Mouse (Mus musculus): ENCODE measurements at regions not wholly inside any gene's neighbourhood (a gene's known extent, or its start where the extent isn't known, plus 50 kb on each side); places are given as distances from the start of the nearest gene placed in this dataset.

GRCm38 (mm10) chr13:103430589-103430988, 96.3 kb upstream of the Mast4 start:
- 83% methylated on average over 3 of the region's 3 CpGs for WGBS
- Histone ChIP-seq H3K4me3 (replicated peaks; ENCODE audit: extremely low read depth, low read depth, low read length) (no peak overlapping the region), H3K4me1 (ENCODE audit: control insufficient read depth, insufficient read depth, low read length) (no peaks in the 10 kb centered on the region)
- TF ChIP-seq CTCF (IDR thresholded peaks at IDR 0.05; ENCODE audit: insufficient read depth, low read length) (no peak), POLR2A (IDR thresholded peaks at IDR 0.05; ENCODE audit: borderline replicate concordance, extremely low read depth, low read depth, low read length) (no peak)
- DNase-seq: no peak

- no peak for TF ChIP-seq CTCF (IDR thresholded peaks at IDR 0.05; ENCODE audit: insufficient read depth, low read length)
- no peak for TF ChIP-seq POLR2A (IDR thresholded peaks at IDR 0.05; ENCODE audit: borderline replicate concordance, extremely low read depth, low read depth, low read length)
- whole genome bisulfite sequencing: 79% methylated on average over 7 of the region's 7 CpGs
- Histone ChIP-seq H3K4me3 (replicated peaks; ENCODE audit: extremely low read depth, low read depth, low read length) (no peak overlapping the region), H3K4me1 (ENCODE audit: control insufficient read depth, insufficient read depth, low read length) (no peaks in the 10 kb centered on the region)
- no peak for DNase-seq
Observed at GRCm38 (mm10) chr13:103424011-103424410, 89.7 kb upstream of the Mast4 start.

- no peak for DNase-seq
- TF ChIP-seq CTCF (IDR thresholded peaks at IDR 0.05; ENCODE audit: insufficient read depth, low read length) (no peak), POLR2A (IDR thresholded peaks at IDR 0.05; ENCODE audit: borderline replicate concordance, extremely low read depth, low read depth, low read length) (no peak)
- H3K4me3 ChIP-seq (replicated peaks; ENCODE audit: extremely low read depth, low read depth, low read length): no peak overlapping the region
- no peaks in the 10 kb centered on the region for H3K4me1 ChIP-seq (ENCODE audit: control insufficient read depth, insufficient read depth, low read length)
- WGBS: 79% methylated on average over 8 of the region's 8 CpGs
Observed at GRCm38 (mm10) chr13:103423417-103423816, 89.1 kb upstream of the Mast4 start.

GRCm38 (mm10) chr13:103422997-103423396, 88.7 kb upstream of the Mast4 start:
- H3K4me3 ChIP-seq (replicated peaks; ENCODE audit: extremely low read depth, low read depth, low read length): no peak overlapping the region
- DNase-seq: no peak
- no peaks in the 10 kb centered on the region for H3K4me1 ChIP-seq (ENCODE audit: control insufficient read depth, insufficient read depth, low read length)
- 88% methylated on average over 8 of the region's 8 CpGs for WGBS
- TF ChIP-seq CTCF (IDR thresholded peaks at IDR 0.05; ENCODE audit: insufficient read depth, low read length) (no peak), POLR2A (IDR thresholded peaks at IDR 0.05; ENCODE audit: borderline replicate concordance, extremely low read depth, low read depth, low read length) (no peak)

- 90% methylated on average over 3 of the region's 3 CpGs for WGBS
- Histone ChIP-seq H3K4me1 (ENCODE audit: control insufficient read depth, insufficient read depth, low read length) (no peaks in the 10 kb centered on the region), H3K4me3 (replicated peaks; ENCODE audit: extremely low read depth, low read depth, low read length) (no peak overlapping the region)
- TF ChIP-seq CTCF (IDR thresholded peaks at IDR 0.05; ENCODE audit: insufficient read depth, low read length) (no peak), POLR2A (IDR thresholded peaks at IDR 0.05; ENCODE audit: borderline replicate concordance, extremely low read depth, low read depth, low read length) (no peak)
- DNase-seq: no peak
Observed at GRCm38 (mm10) chr13:103419146-103419545, 84.8 kb upstream of the Mast4 start.

- Histone ChIP-seq H3K4me1 (ENCODE audit: control insufficient read depth, insufficient read depth, low read length) (no peaks in the 10 kb centered on the region), H3K4me3 (replicated peaks; ENCODE audit: extremely low read depth, low read depth, low read length) (no peak overlapping the region)
- no peak for TF ChIP-seq CTCF (IDR thresholded peaks at IDR 0.05; ENCODE audit: insufficient read depth, low read length)
- TF ChIP-seq POLR2A (IDR thresholded peaks at IDR 0.05; ENCODE audit: borderline replicate concordance, extremely low read depth, low read depth, low read length): no peak
- DNase-seq: no peak
- 72% methylated on average over 5 of the region's 5 CpGs for WGBS
Observed at GRCm38 (mm10) chr13:103417256-103417655, 83.0 kb upstream of the Mast4 start.

GRCm38 (mm10) chr13:103415335-103415734, 81.0 kb upstream of the Mast4 start:
- DNase-seq: no peak
- WGBS: 65% methylated on average over 4 of the region's 4 CpGs
- H3K4me1 ChIP-seq (ENCODE audit: control insufficient read depth, insufficient read depth, low read length): no peaks in the 10 kb centered on the region
- TF ChIP-seq POLR2A (IDR thresholded peaks at IDR 0.05; ENCODE audit: borderline replicate concordance, extremely low read depth, low read depth, low read length) (no peak), CTCF (IDR thresholded peaks at IDR 0.05; ENCODE audit: insufficient read depth, low read length) (no peak)
- H3K4me3 ChIP-seq (replicated peaks; ENCODE audit: extremely low read depth, low read depth, low read length): no peak overlapping the region

- Histone ChIP-seq H3K4me1 (ENCODE audit: control insufficient read depth, insufficient read depth, low read length) (no peaks in the 10 kb centered on the region), H3K4me3 (replicated peaks; ENCODE audit: extremely low read depth, low read depth, low read length) (no peak overlapping the region)
- DNase-seq: no peak
- WGBS: 74% methylated on average over 2 of the region's 2 CpGs
- no peak for TF ChIP-seq CTCF (IDR thresholded peaks at IDR 0.05; ENCODE audit: insufficient read depth, low read length)
- no peak for TF ChIP-seq POLR2A (IDR thresholded peaks at IDR 0.05; ENCODE audit: borderline replicate concordance, extremely low read depth, low read depth, low read length)
Observed at GRCm38 (mm10) chr13:103412566-103412965, 78.3 kb upstream of the Mast4 start.

- no peak overlapping the region for H3K4me3 ChIP-seq (replicated peaks; ENCODE audit: extremely low read depth, low read depth, low read length)
- no peaks in the 10 kb centered on the region for H3K4me1 ChIP-seq (ENCODE audit: control insufficient read depth, insufficient read depth, low read length)
- WGBS: 70% methylated on average over 7 of the region's 7 CpGs
- DNase-seq: no peak
- no peak for TF ChIP-seq CTCF (IDR thresholded peaks at IDR 0.05; ENCODE audit: insufficient read depth, low read length)
- no peak for TF ChIP-seq POLR2A (IDR thresholded peaks at IDR 0.05; ENCODE audit: borderline replicate concordance, extremely low read depth, low read depth, low read length)
Observed at GRCm38 (mm10) chr13:103409286-103409685, 75.0 kb upstream of the Mast4 start.

GRCm38 (mm10) chr13:103396526-103397020, 62.3 kb upstream of the Mast4 start:
- WGBS: 56% methylated on average over 2 of the region's 2 CpGs
- DNase-seq: no peak
- no peaks in the 10 kb centered on the region; the same call in 1 of the 2 replicates for H3K4me1 ChIP-seq (ENCODE audit: control insufficient read depth, insufficient read depth, low read length)
- H3K4me3 ChIP-seq (replicated peaks; ENCODE audit: extremely low read depth, low read depth, low read length): no peak overlapping the region
- TF ChIP-seq CTCF (IDR thresholded peaks at IDR 0.05; ENCODE audit: insufficient read depth, low read length): no peak
- no peak for TF ChIP-seq POLR2A (IDR thresholded peaks at IDR 0.05; ENCODE audit: borderline replicate concordance, extremely low read depth, low read depth, low read length)

All from lung, adult 2 months (tissue).